Mouse (Mus musculus) retina, postnatal 1 day (tissue): ENCODE data around the gene Mto1.

ENCODE experiments used
- DNase-seq: peaks from one replicate; pipeline ENCODE4 v3.0.0-alpha.2; 2012

The Mto1 gene

GRCm38 (mm10) chr9:78447973-78448873 lies at the start of gene Mto1, which contains the start of gene Gm17324:
Mto1 (plus strand) TSS chr9:78448208.
Gm17324 (minus strand) TSS chr9:78448786.
- DNase-seq, result peak; percentile 94

- no peak for DNase-seq
Measured at GRCm38 (mm10) chr9:78400570-78400969, 47.4 kb upstream of the Mto1 start.

- no peak for DNase-seq
Measured at GRCm38 (mm10) chr9:78401596-78401995, 46.4 kb upstream of the Mto1 start.

GRCm38 (mm10) chr9:78427362-78427781 lies 20.6 kb upstream of the Mto1 start:
- DNase-seq, result peak; percentile 32

GRCm38 (mm10) chr9:78428185-78428584 lies 19.8 kb upstream of the Mto1 start:
- no peak for DNase-seq

GRCm38 (mm10) chr9:78428870-78429432 lies 19.1 kb upstream of the Mto1 start:
- no peak for DNase-seq

- DNase-seq, result no peak
Measured at GRCm38 (mm10) chr9:78429551-78429950, 18.5 kb upstream of the Mto1 start.

GRCm38 (mm10) chr9:78430486-78430885 lies 17.5 kb upstream of the Mto1 start:
- DNase-seq, result no peak

- DNase-seq, result no peak
Measured at GRCm38 (mm10) chr9:78432471-78432870, 15.5 kb upstream of the Mto1 start.

GRCm38 (mm10) chr9:78439426-78439825 lies 8.6 kb upstream of the Mto1 start:
- no peak for DNase-seq

GRCm38 (mm10) chr9:78442237-78442578 lies 5.8 kb upstream of the Mto1 start:
- no peak for DNase-seq

- peak; percentile 61 for DNase-seq
Measured at GRCm38 (mm10) chr9:78442579-78443392, 5.2 kb upstream of the Mto1 start, which contains the start of gene Cgas. Cgas (minus strand) TSS chr9:78443237.

GRCm38 (mm10) chr9:78447606-78447972 lies 419 bp upstream of the Mto1 start:
- no peak for DNase-seq

- no peak for DNase-seq
Measured at GRCm38 (mm10) chr9:78450404-78450803, 2.4 kb downstream of the Mto1 start.

GRCm38 (mm10) chr9:78451382-78451781 lies 3.4 kb downstream of the Mto1 start:
- no peak for DNase-seq

- DNase-seq, result no peak
Measured at GRCm38 (mm10) chr9:78457026-78457425, 9.0 kb downstream of the Mto1 start.

GRCm38 (mm10) chr9:78463337-78463736 lies 15.3 kb downstream of the Mto1 start:
- no peak for DNase-seq

GRCm38 (mm10) chr9:78465725-78466124 lies 17.7 kb downstream of the Mto1 start:
- DNase-seq, result no peak

- DNase-seq, result peak; percentile 50
Measured at GRCm38 (mm10) chr9:78473588-78473987, 25.6 kb downstream of the Mto1 start.

GRCm38 (mm10) chr9:78474270-78474669 lies 26.3 kb downstream of the Mto1 start:
- peak; percentile 35 for DNase-seq

- peak; percentile 23 for DNase-seq
Measured at GRCm38 (mm10) chr9:78474771-78475382, 26.9 kb downstream of the Mto1 start.

- DNase-seq, result no peak
Measured at GRCm38 (mm10) chr9:78475383-78475780, 27.4 kb downstream of the Mto1 start.

GRCm38 (mm10) chr9:78475873-78476272 lies 27.9 kb downstream of the Mto1 start:
- peak; percentile 50 for DNase-seq
